Mouse (Mus musculus) cerebellum, postnatal 10 days (tissue): Measurements from ENCODE around the gene Setd2.

Experiments used
- DNase-seq, 2 experiments: peaks; one replicate each; pipeline ENCODE4 v3.0.0; 2021; ENCODE audit warnings: mixed read lengths in 2 of 2

Setd2 gene

DNA sequence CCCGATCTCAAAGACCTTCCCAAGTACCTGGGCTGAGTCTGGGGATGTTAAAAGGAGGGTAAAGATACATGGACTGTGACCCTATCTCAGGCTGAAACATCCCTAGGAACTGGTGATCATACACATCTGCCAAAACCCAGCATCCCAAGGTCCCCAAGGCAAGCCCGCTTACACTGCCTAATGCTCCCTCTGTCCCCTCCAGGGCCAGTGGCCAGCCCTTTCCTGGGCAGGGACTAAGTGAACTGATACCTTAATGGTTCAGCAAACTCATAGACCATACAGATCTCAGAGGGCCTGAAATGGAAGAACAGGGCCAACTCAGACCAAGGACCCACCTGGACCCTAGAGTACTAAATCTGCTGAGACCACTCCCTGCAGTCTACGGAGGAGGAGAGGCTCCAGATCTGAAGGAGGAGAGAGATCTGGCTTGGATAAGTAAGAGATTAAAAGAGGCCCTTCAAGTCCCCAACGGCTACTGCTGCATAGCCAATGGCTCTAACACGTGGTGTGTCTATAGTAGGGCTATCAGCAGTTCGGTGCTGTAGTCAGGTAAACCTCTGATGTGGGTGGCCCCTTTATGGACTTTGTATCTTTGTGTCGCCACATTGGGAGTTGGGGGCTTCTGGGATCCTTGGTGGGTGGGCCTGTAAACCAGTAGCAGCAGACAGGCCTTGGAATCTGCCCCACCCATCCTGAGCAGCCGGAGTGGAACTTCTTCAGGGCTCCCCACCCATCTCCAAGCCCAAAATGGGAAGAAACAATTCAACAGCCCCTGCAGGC, 91.2 kb downstream of the Setd2 start:
- DNase-seq = no peak

DNA sequence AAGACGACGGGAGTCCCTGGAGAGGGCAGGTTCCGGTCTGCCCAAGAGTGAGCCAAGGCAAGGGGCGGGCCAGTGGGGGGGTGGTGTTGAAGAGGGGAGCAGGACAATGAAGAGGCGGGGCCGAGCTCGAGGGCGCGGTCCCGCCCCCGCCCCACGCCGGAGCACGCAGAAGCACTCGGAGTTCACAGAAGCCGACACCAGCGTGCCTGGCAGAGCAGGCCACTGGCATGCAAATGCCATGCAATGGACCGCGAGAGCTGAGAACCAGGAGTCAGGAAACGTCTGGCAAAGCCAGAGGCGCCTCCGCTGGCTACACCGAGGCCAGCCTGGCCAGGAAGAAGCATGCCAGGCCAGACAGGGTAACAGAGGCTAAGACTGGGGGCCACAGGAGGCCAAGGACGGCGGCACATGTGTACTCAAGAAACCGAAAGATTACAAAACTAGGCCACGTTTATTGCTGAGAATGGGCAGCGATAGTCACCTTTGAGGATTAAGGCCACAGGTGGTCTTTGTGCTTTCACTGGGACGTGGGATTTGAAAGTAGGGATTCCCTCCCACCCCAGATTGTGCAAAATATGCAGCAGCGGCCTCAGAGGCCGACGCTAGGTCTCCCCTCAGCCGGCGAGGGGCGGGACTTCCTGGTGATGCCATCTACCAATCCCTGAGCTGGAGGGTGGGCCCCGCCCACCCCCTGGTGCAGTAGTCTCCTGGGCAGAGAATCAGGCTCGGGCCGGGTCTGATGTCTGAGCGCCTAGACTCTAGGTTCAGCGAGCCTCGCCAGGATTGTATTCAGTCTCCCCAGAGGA, 92.2 kb downstream of the Setd2 start, which contains the start of gene Nradd:
Nradd (minus strand) TSS at position 92 of the 806 bp plus-strand sequence.
- DNase-seq = peak; percentile 93 to 96

DNA sequence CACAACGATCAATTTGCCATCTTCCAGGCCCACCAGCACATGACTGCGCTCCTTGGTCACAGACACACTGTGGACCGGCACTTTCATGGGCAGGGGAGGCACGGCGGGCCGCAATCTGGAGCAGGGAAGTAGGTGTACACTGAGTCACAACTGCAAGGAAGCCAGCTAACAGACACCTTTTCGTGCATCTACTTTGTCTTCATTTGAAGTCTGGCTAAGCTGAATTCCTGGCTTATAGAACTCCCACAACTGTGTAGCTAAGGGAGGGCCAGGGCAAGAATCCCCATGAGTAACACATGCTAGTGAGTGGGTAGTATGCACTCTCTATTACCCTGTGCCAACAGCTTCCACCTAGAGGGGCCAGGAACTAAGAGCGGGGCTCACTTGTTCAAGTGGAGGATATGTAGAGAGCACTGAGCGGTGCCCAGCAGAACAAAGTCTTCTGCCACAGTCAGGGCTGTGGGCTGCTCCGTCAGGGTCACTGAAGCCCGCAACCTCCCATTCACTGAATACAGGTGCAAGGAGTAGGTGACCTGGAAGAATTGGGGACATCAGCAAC, 93.0 kb downstream of the Setd2 start:
- no peak for DNase-seq

- peak; percentile 52 to 55 for DNase-seq
These were observed 97.8 kb downstream of the Setd2 start for GRCm38 (mm10) chr9:110630171-110630570.

DNA sequence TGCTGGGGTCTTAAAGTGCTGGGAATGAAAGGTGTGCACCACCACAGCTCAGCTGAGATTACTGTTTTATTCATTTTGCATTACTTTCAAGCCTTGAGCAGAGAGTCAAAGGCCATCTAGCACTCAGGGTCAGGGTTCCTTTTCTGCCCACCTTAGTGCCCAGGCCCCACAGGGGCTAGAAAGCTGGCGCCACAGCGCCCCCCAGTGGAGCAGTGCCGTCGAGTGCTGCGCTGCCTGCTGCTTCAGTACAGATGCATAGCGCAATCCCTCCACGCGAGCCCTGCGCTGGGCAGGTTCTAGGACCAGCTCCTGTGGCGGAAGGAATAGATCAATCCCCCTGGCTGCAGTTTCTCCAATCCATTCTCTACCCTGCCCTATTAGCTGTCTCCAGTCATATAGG, 98.8 kb downstream of the Setd2 start:
- DNase-seq = peak; percentile 76 to 84

DNA sequence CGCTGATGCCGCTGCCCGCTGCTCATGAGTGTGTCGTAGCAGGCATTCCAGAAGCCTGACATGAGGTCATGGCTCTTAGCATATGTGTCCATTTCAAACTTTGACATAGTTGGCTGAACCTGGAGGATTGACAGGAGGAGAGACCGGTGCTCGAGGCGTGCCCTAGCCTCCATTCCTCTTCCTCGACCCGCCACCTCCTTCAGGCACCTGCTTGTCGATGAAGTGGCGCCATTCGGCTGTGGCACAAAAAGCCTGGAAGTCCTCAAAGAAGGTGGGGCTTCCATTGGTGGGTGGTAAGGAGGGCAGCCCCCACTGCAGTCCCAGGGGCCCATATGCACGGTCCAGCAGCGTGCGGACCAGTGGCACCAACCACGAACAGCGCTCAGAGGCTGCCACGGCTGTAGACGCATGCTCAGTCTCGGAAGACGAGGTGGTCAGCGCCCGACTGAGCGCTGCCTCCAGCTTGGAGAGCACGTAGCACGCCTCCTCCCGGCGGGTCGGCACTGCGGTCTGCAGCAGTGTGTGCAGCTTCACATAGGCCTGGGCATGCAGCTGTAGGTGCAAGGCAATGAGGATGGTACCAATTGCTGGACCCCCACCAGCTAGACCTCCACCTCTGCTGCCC, 99.4 kb downstream of the Setd2 start:
- DNase-seq = peak; percentile 45

DNA sequence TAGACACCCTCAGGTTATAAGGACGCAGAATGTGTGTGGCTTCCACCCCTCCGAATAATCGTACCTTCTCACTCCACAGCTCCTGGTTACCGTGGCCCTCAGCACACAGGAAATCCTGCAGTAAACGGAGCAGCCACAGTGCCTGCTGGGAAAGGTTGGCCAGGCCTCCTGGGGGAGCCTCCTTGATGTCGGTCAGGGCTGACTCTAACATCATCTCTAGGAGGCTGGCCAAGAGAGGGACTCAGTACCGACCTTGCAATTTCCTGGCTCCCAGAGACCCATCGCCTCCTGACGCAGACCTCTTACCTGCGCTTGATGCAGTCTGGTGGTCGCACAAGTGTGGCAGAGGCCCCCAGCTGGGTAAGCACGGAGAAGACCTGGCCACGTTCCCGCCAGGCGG, 100.3 kb downstream of the Setd2 start:
- no peak for DNase-seq

- peak in 1 of 2 experiments; percentile 20 for DNase-seq
These were observed 101.5 kb downstream of the Setd2 start for GRCm38 (mm10) chr9:110633882-110634281.

GRCm38 (mm10) chr9:110635225-110635624, 102.8 kb downstream of the Setd2 start:
- peak; percentile 95 to 98 for DNase-seq

DNA sequence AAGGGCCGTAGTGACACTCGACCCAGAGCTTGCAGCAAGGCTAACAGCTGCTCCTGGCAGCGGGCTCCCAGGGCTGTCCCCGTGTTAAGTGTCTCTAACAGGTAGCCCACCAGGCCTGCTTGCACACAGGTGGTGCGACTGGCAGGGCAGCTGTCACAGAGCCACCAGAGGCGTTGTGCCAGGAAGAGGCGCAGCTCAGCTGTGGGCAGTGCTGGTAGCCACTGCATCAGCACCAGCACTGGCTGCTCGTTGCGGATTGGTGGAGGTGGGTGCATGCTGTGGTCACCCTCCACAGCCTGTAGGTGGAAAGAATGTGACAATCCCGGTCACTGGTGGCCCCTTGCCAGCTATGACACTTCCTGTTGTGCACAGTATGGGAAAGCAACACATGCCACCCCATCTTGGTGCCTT, 106.2 kb downstream of the Setd2 start:
- peak; percentile 77 for DNase-seq

DNA sequence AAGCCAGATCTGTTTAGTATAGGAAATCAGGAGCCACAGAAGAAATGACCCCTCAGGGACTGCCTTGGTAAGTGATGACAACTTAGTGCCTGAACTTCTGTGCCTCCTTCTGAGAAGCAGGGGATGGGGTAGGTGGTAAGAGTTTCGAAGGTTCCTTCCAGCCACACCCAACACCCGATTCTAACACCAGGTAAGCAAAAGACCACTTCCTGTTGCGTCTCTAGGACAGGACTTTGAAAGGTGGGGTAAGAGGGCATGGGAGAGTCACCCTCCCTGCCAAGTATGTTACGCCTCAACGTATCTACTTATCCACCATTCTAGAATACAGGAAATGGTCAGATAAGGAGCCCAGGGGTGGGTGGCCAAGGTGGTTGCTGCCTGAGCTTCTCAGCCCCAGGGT, 108.6 kb downstream of the Setd2 start:
- no peak for DNase-seq

DNA sequence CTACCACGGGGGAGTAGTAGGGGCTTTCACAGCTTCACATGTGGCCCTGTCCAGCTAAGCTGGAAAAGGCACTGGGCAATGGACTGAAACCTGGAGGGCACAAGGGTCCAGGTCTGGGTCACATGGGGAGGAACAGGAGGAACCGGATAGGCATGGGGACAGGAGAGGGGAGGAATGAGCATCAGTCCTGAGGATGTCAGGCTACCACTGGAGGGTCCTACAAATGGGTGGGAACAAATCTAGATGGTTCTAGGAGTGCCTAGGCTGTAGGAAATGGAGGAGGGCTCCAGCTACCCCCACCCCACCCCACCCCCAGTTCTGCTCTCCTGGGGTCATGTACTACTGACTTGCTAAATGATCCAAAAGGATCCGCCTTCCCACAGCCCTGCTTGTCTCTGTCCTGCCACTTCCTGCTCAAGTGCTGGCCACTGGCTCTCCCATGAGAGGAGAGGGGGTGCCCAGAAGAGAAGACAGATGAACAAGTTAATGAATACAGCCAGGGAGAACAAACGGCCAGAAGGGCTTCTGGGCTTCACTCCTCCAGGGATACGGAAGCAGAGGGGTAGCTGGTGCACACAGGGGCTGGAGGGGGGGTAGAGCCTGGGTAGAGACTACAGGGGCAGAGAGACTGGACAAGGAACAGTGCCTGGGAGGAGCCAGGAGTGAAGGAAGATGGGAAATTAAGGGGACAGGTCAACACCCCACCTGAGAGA, 110.6 kb downstream of the Setd2 start:
- no peak for DNase-seq

GRCm38 (mm10) chr9:110643787-110644186, 111.4 kb downstream of the Setd2 start:
- DNase-seq = no peak

- no peak for DNase-seq
These were observed 111.9 kb downstream of the Setd2 start for GRCm38 (mm10) chr9:110644295-110644694.

DNA sequence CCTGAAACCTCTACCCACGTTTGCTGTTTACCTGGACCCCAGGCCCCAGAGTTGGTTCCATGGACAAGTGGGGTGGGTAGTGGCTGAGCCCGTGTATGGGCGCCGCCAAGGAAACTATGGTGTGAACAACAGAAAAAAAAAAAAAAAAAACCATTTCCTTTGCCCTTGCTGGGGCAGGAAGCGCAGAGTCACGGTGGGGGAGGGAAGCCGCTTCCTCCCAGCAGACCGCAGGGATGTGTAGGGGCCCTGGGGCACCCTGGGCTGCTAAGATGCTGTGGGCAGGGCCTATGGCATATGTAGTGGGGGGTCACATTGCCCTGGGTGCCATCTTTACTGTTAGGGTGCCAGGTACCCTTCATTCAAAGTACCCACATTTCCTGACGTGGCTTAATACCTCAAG, 112.8 kb downstream of the Setd2 start:
- no peak for DNase-seq

- no peak for DNase-seq
These were observed 117.4 kb downstream of the Setd2 start for GRCm38 (mm10) chr9:110649775-110650174.

DNA sequence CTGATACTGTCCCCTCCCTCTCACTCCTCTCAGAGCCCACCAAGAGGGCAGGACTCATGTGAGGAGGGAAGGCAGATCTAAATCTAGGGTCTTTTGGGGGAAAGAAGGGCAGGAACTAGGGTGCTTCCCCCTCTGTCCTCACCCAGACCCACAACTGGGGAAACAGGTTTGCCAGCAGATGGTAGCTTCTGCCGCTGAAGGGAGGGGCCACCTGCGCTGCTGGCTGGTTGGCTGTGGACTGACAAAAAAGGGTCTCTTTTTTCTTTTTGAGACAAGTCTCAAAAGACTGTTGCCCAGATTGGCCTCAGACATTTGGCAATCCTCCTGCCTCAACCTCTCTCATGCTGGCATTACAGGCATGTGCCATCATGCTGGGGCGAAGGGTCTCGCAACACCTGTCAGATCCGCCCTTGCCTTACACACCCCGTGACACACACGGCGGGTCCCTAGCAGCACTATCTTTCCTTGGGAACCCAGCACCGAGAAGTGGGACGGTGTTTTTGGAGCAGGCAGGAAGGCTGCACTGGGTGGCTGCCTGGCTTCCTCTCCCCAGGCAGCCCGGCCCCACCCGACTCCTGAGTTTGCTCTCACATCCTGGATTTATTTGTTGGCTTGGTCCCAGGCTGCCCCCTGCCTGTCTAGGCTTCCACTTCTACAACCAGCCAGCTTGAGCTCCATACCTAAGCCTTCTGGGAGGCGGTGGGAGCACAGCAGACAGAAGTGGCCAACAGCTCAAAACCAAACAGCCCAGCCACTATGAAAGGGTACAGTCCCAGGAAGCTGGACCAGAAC, 119.7 kb downstream of the Setd2 start:
- DNase-seq = no peak

DNA sequence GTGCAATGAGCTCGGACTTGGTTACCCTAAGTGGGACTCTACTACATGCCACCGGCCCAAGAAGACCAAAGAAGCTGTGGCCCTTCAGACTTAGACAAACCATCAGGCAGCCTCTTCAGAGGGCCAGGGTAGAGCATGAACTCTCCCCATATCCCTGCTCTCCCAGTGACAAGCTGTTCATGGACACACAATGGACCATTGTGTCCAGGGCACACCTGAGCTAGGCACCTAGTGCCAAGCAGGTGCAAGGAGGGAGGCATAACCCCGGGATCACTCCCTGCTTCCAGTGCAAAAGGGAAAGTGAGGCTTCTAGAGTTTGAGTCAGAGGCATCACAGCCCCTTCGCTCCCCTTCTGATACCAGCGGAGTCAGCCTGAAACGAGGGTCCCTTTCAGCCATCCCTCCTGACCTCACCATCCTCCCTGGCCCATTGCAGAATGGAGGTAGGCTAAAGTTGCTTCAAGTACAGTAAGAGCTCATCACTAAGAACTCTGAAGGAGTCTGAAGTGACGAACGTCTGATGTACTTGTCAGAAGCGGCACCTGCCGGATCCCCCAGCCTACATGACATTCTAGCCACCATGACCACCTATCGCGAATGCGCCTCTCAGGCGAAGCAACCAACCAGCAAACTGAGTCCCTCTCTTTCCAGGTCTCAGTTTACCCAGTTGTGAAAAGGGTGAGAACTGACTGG, 120.7 kb downstream of the Setd2 start:
- DNase-seq = no peak

GRCm38 (mm10) chr9:110653655-110654461, 121.5 kb downstream of the Setd2 start, which contains the start of gene Nbeal2:
Gene Nbeal2 (minus strand): TSS chr9:110654161.
- peak; percentile 81 to 89 for DNase-seq
